Mouse (Mus musculus) G1E (cell line): ENCODE measurements around the gene Shbg.

Source experiments
- CTCF ChIP-seq: IDR thresholded peaks from 2 replicates; pipeline ENCODE4 v1.5.1; 2012; ENCODE audit warnings: low read depth, low read length, inconsistent platforms, mixed read lengths
- GATA1 ChIP-seq: IDR thresholded peaks from 2 replicates; pipeline ENCODE4 v1.6.1; 2012; ENCODE audit warnings: borderline replicate concordance, low read length, inconsistent platforms, mixed read lengths
- POLR2AphosphoS5 ChIP-seq: IDR thresholded peaks from 2 replicates; pipeline ENCODE4 v1.6.1; 2012; ENCODE audit warnings: low read depth, low read length, inconsistent platforms; ENCODE audit not compliant: insufficient replicate concordance

GRCm38 (mm10) chr11:69654760-69655159 is 37.1 kb upstream of the Shbg start:
- TF ChIP-seq CTCF (no peak), POLR2AphosphoS5 (no peak), GATA1 (no peak)
